Mouse (Mus musculus): ENCODE measurements around the gene Prkag3. TPM values are rescaled to one million over a fixed set of nuclear protein-coding genes. Genes with fewer than 3 reads are reported as not detected.

Prkag3 gene
- polyA plus RNA-seq, 1 experiment: 0.06 TPM

GRCm38 (mm10) chr1:74747335-74747734 lies 1.7 kb downstream of the Prkag3 start:
- Histone ChIP-seq H3K27ac (ENCODE audit: insufficient read depth, low read length) (no peak overlapping the region), H3K4me1 (ENCODE audit: control insufficient read depth, insufficient read depth, low read length) (no peaks in the 10 kb centered on the region), H3K4me3 (ENCODE audit: insufficient read depth, low read length) (no peak overlapping the region)
- no peak for TF ChIP-seq CTCF (IDR thresholded peaks at IDR 0.05; ENCODE audit: extremely low read depth, insufficient read depth, low read length)

GRCm38 (mm10) chr1:74740846-74741245 lies 8.2 kb downstream of the Prkag3 start:
- TF ChIP-seq CTCF (IDR thresholded peaks at IDR 0.05; ENCODE audit: extremely low read depth, insufficient read depth, low read length): no peak
- TF ChIP-seq POLR2A (IDR thresholded peaks at IDR 0.05; ENCODE audit: extremely low read depth, insufficient read depth, low read length): no peak
- Histone ChIP-seq H3K27ac (ENCODE audit: insufficient read depth, low read length) (no peak overlapping the region), H3K4me1 (ENCODE audit: control insufficient read depth, insufficient read depth, low read length) (no peaks in the 10 kb centered on the region)

GRCm38 (mm10) chr1:74737500-74737899 lies 11.5 kb downstream of the Prkag3 start:
- no peak overlapping the region for H3K4me3 ChIP-seq (ENCODE audit: insufficient read depth, low read length)
- H3K27ac ChIP-seq (ENCODE audit: insufficient read depth, low read length): no peak overlapping the region
- H3K4me1 ChIP-seq (ENCODE audit: control insufficient read depth, insufficient read depth, low read length): no peaks in the 10 kb centered on the region
- TF ChIP-seq CTCF (IDR thresholded peaks at IDR 0.05; ENCODE audit: extremely low read depth, insufficient read depth, low read length) (no peak), POLR2A (IDR thresholded peaks at IDR 0.05; ENCODE audit: extremely low read depth, insufficient read depth, low read length) (no peak)

More at GRCm38 (mm10) chr1:74740846-74741245, 8.2 kb downstream of the Prkag3 start:
- no peak overlapping the region for H3K4me3 ChIP-seq (ENCODE audit: insufficient read depth, low read length)

- H3K27ac ChIP-seq (ENCODE audit: insufficient read depth, low read length): no peak overlapping the region
- H3K4me1 ChIP-seq (ENCODE audit: control insufficient read depth, insufficient read depth, low read length): no peaks in the 10 kb centered on the region
- no peak overlapping the region for H3K4me3 ChIP-seq (ENCODE audit: insufficient read depth, low read length)
- TF ChIP-seq POLR2A (IDR thresholded peaks at IDR 0.05; ENCODE audit: extremely low read depth, insufficient read depth, low read length): no peak
- TF ChIP-seq CTCF (IDR thresholded peaks at IDR 0.05; ENCODE audit: extremely low read depth, insufficient read depth, low read length): no peak
These were observed 12.0 kb downstream of the Prkag3 start for GRCm38 (mm10) chr1:74736977-74737376.

GRCm38 (mm10) chr1:74728446-74728845 lies 20.6 kb downstream of the Prkag3 start:
- Histone ChIP-seq H3K4me1 (ENCODE audit: control insufficient read depth, insufficient read depth, low read length) (no peaks in the 10 kb centered on the region), H3K4me3 (ENCODE audit: insufficient read depth, low read length) (no peak overlapping the region), H3K27ac (ENCODE audit: insufficient read depth, low read length) (no peak overlapping the region)
- no peak for TF ChIP-seq POLR2A (IDR thresholded peaks at IDR 0.05; ENCODE audit: extremely low read depth, insufficient read depth, low read length)
- TF ChIP-seq CTCF (IDR thresholded peaks at IDR 0.05; ENCODE audit: extremely low read depth, insufficient read depth, low read length): no peak

- TF ChIP-seq CTCF (IDR thresholded peaks at IDR 0.05; ENCODE audit: extremely low read depth, insufficient read depth, low read length): no peak
- TF ChIP-seq POLR2A (IDR thresholded peaks at IDR 0.05; ENCODE audit: extremely low read depth, insufficient read depth, low read length): no peak
- Histone ChIP-seq H3K4me1 (ENCODE audit: control insufficient read depth, insufficient read depth, low read length) (no peaks in the 10 kb centered on the region), H3K27ac (ENCODE audit: insufficient read depth, low read length) (no peak overlapping the region), H3K4me3 (ENCODE audit: insufficient read depth, low read length) (no peak overlapping the region)
These were observed 22.3 kb downstream of the Prkag3 start for GRCm38 (mm10) chr1:74726674-74727073.

GRCm38 (mm10) chr1:74726114-74726513 lies 22.9 kb downstream of the Prkag3 start:
- H3K4me1 ChIP-seq (ENCODE audit: control insufficient read depth, insufficient read depth, low read length): no peaks in the 10 kb centered on the region
- H3K27ac ChIP-seq (ENCODE audit: insufficient read depth, low read length): no peak overlapping the region
- no peak overlapping the region for H3K4me3 ChIP-seq (ENCODE audit: insufficient read depth, low read length)
- no peak for TF ChIP-seq POLR2A (IDR thresholded peaks at IDR 0.05; ENCODE audit: extremely low read depth, insufficient read depth, low read length)
- no peak for TF ChIP-seq CTCF (IDR thresholded peaks at IDR 0.05; ENCODE audit: extremely low read depth, insufficient read depth, low read length)

- TF ChIP-seq CTCF (IDR thresholded peaks at IDR 0.05; ENCODE audit: extremely low read depth, insufficient read depth, low read length): no peak
- no peak overlapping the region for H3K4me3 ChIP-seq (ENCODE audit: insufficient read depth, low read length)
- H3K27ac ChIP-seq (ENCODE audit: insufficient read depth, low read length): no peak overlapping the region
- no peaks in the 10 kb centered on the region for H3K4me1 ChIP-seq (ENCODE audit: control insufficient read depth, insufficient read depth, low read length)
These were observed 25.3 kb downstream of the Prkag3 start for GRCm38 (mm10) chr1:74723748-74724147.

- TF ChIP-seq POLR2A (IDR thresholded peaks at IDR 0.05; ENCODE audit: extremely low read depth, insufficient read depth, low read length): no peak
- TF ChIP-seq CTCF (IDR thresholded peaks at IDR 0.05; ENCODE audit: extremely low read depth, insufficient read depth, low read length): no peak
- Histone ChIP-seq H3K4me3 (ENCODE audit: insufficient read depth, low read length) (no peak overlapping the region), H3K27ac (ENCODE audit: insufficient read depth, low read length) (no peak overlapping the region), H3K4me1 (ENCODE audit: control insufficient read depth, insufficient read depth, low read length) (no peaks in the 10 kb centered on the region)
These were observed 27.4 kb downstream of the Prkag3 start for GRCm38 (mm10) chr1:74721657-74722056.

GRCm38 (mm10) chr1:74719281-74719680 lies 29.7 kb downstream of the Prkag3 start:
- Histone ChIP-seq H3K4me3 (ENCODE audit: insufficient read depth, low read length) (no peak overlapping the region), H3K27ac (ENCODE audit: insufficient read depth, low read length) (no peak overlapping the region), H3K4me1 (ENCODE audit: control insufficient read depth, insufficient read depth, low read length) (no peaks in the 10 kb centered on the region)
- no peak for TF ChIP-seq CTCF (IDR thresholded peaks at IDR 0.05; ENCODE audit: extremely low read depth, insufficient read depth, low read length)
- TF ChIP-seq POLR2A (IDR thresholded peaks at IDR 0.05; ENCODE audit: extremely low read depth, insufficient read depth, low read length): no peak

GRCm38 (mm10) chr1:74718113-74718512 lies 30.9 kb downstream of the Prkag3 start:
- H3K4me1 ChIP-seq (ENCODE audit: control insufficient read depth, insufficient read depth, low read length): no peaks in the 10 kb centered on the region
- H3K27ac ChIP-seq (ENCODE audit: insufficient read depth, low read length): no peak overlapping the region
- no peak overlapping the region for H3K4me3 ChIP-seq (ENCODE audit: insufficient read depth, low read length)
- TF ChIP-seq POLR2A (IDR thresholded peaks at IDR 0.05; ENCODE audit: extremely low read depth, insufficient read depth, low read length) (no peak), CTCF (IDR thresholded peaks at IDR 0.05; ENCODE audit: extremely low read depth, insufficient read depth, low read length) (no peak)

All from cortical plate, adult 2 months (tissue).